In the genomic region with DNA sequence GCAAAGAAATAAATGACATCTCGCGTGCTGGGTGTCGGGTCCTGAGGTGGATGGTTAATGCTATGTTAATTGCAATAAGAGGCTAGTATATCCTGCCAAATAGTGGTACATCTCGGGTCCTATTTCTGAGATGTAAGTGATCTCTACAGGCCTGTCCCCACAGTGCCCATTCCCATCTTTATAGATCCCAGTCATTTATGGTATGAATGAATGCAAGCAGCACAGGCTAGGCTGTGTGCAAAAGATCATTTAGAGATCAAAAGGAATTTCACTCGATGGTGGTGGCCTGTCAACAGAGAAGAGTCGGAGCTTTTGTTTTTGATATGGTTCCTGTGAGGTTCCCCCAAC, we compare ENCODE assay signal across 10 mouse cellular contexts. TPM values are rescaled to one million over a fixed set of nuclear protein-coding genes. Genes with fewer than 3 reads are reported as not detected.
DNase-seq lines count a peak whose midpoint lies in the region; ATAC-seq and TF ChIP-seq lines count a peak whose summit lies in the region.
"Had no signal": no experiment of that assay in that cellular context is flagged by ENCODE, and none has a peak within 500 bp of the region (broad histone marks: within the 10 kb centered on the region; RNA-seq: fewer than 3 reads in every experiment).

No protein-coding gene starts in this region.

- H3K9me3 ChIP-seq in limb, embryonic 14.5 days (ENCODE audit: control insufficient read depth, low read length), result no peaks in the 10 kb centered on the region
- H3K9me3 ChIP-seq in stomach, embryonic 16.5 days (replicated peaks; ENCODE audit: control insufficient read depth, low read length), result no peaks in the 10 kb centered on the region

- no peaks in the 10 kb centered on the region for H3K27me3 ChIP-seq in cerebellum, adult 2 months (ENCODE audit: control insufficient read depth, insufficient read depth, low read length)
- no peaks in the 10 kb centered on the region for H3K27me3 ChIP-seq in spleen, adult 2 months (ENCODE audit: control insufficient read depth, insufficient read depth, low read length)
- no peaks in the 10 kb centered on the region for H3K27me3 ChIP-seq in limb, embryonic 14.5 days (ENCODE audit: control insufficient read depth, insufficient read depth, low read length)
- no peaks in the 10 kb centered on the region for H3K27me3 ChIP-seq in stomach, embryonic 16.5 days (ENCODE audit: control insufficient read depth, insufficient read depth, low read length)

- no peak for DNase-seq in cerebellum, adult 2 months
- DNase-seq in cerebellum, postnatal 4 days (ENCODE audit: low spot score in 2 of 2), result no peak
- DNase-seq in spleen, adult 2 months (ENCODE audit: low read depth in 1 of 2, low spot score in 2 of 2), result no peak
- no peak for DNase-seq in spleen, adult 12 weeks (ENCODE audit: low spot score)
- no peak for DNase-seq in limb, embryonic 14.5 days (ENCODE audit: low spot score)
- DNase-seq in spleen, postnatal 14 days (ENCODE audit: low spot score in 2 of 2), result no peak
- no peak for DNase-seq in embryo, embryonic 11 days

- peak overlapping the region; percentile 71 for H3K4me2 ChIP-seq in limb, embryonic 14.5 days (replicated peaks; ENCODE audit: low read depth, low read length, severe bottlenecking)
- peak overlapping the region; percentile 88 for H3K4me2 ChIP-seq in stomach, embryonic 16.5 days (ENCODE audit: low read depth, low read length)

- peak overlapping the region; percentile 64 for H3K9ac ChIP-seq in limb, embryonic 14.5 days (ENCODE audit: low read depth, low read length, severe bottlenecking)
- H3K9ac ChIP-seq in stomach, embryonic 16.5 days (ENCODE audit: low read length), result peak overlapping the region; percentile 77

- no peaks in the 10 kb centered on the region for H3K36me3 ChIP-seq in spleen, adult 2 months (ENCODE audit: control insufficient read depth, insufficient read depth, low read length)
- no peaks in the 10 kb centered on the region; the same call in 1 of the 2 replicates for H3K36me3 ChIP-seq in limb, embryonic 14.5 days (ENCODE audit: control insufficient read depth, insufficient read depth, low read length)
- H3K36me3 ChIP-seq in stomach, embryonic 16.5 days (ENCODE audit: control insufficient read depth, insufficient read depth, low read length), result no peaks in the 10 kb centered on the region

- no peak for TF ChIP-seq CTCF in cerebellum, adult 2 months (IDR thresholded peaks at IDR 0.05; ENCODE audit: borderline replicate concordance, insufficient read depth, low read depth, low read length)
- TF ChIP-seq CTCF in spleen, adult 2 months (IDR thresholded peaks at IDR 0.05; ENCODE audit: extremely low read depth, insufficient read depth, insufficient read length, insufficient replicate concordance), result no peak

- peak overlapping the region; percentile 92 for H3K4me3 ChIP-seq in cerebellum, adult 2 months (replicated peaks; ENCODE audit: insufficient read depth, low read depth, low read length)
- H3K4me3 ChIP-seq in spleen, adult 2 months (ENCODE audit: extremely low read depth, insufficient read depth, insufficient read length), result peak overlapping the region; percentile 73; the same call in 1 of the 2 replicates
- H3K4me3 ChIP-seq in limb, embryonic 14.5 days (replicated peaks; ENCODE audit: low read length), result peak overlapping the region; percentile 69
- peak overlapping the region; percentile 77 for H3K4me3 ChIP-seq in stomach, embryonic 16.5 days (replicated peaks; ENCODE audit: low read length)

- no peak for ATAC-seq in limb, embryonic 14.5 days (ENCODE audit: low FRiP score, low read depth)
- ATAC-seq in stomach, embryonic 16.5 days (ENCODE audit: insufficient read depth, low FRiP score), result no peak

- H3K27ac ChIP-seq in cerebellum, adult 2 months (ENCODE audit: insufficient read depth, low read length), result no peak overlapping the region
- H3K27ac ChIP-seq in spleen, adult 2 months (ENCODE audit: insufficient read depth, low read length), result no peak overlapping the region
- H3K27ac ChIP-seq in limb, embryonic 14.5 days (replicated peaks; ENCODE audit: low read depth, low read length), result no peak overlapping the region
- no peak overlapping the region for H3K27ac ChIP-seq in stomach, embryonic 16.5 days (ENCODE audit: low read length)

- WGBS in cerebellum, adult 2 months, result 21% methylated on average over 6 of the region's 6 CpGs
- 9% methylated on average over 6 of the region's 6 CpGs for WGBS in spleen, adult 2 months
- WGBS in limb, embryonic 14.5 days, result 13% methylated on average over 6 of the region's 6 CpGs
- 14% methylated on average over 6 of the region's 6 CpGs for WGBS in stomach, embryonic 16.5 days

- no peak for TF ChIP-seq POLR2A in cerebellum, adult 2 months (IDR thresholded peaks at IDR 0.05; ENCODE audit: borderline replicate concordance, insufficient read depth, low read length)
- TF ChIP-seq POLR2A in spleen, adult 2 months (IDR thresholded peaks at IDR 0.05; ENCODE audit: low read depth, low read length), result no peak
- TF ChIP-seq POLR2A in limb, embryonic 14.5 days (IDR thresholded peaks at IDR 0.05; ENCODE audit: borderline replicate concordance, extremely low read depth, insufficient read depth, insufficient read length), result no peak

- peaks cover 5% of the 10 kb centered on the region; the same call in 1 of the 2 replicates for H3K4me1 ChIP-seq in cerebellum, adult 2 months (ENCODE audit: control insufficient read depth, insufficient read depth, low read length)
- H3K4me1 ChIP-seq in spleen, adult 2 months (ENCODE audit: control insufficient read depth, insufficient read depth, insufficient read length), result peaks cover 2% of the 10 kb centered on the region; the same call in 1 of the 2 replicates
- H3K4me1 ChIP-seq in limb, embryonic 14.5 days (ENCODE audit: control insufficient read depth, insufficient read depth, low read length), result peaks cover 7% of the 10 kb centered on the region
- H3K4me1 ChIP-seq in stomach, embryonic 16.5 days (ENCODE audit: control insufficient read depth, insufficient read depth, low read length), result no peaks in the 10 kb centered on the region; the same call in 1 of the 2 replicates

RNA-seq across cellular contexts. Expression of a gene that starts 0.8 kb away (rescaled TPM):
- polyA plus RNA-seq in cerebellum, adult 2 months (2012; rRNA removed), result 8.1 and 9.0 TPM in 2 replicates
- 0.04 TPM in 1 of 2 replicates, not detected in the other for polyA plus RNA-seq in spleen, adult 2 months (2012; rRNA removed)
- 1.8 and 2.5 TPM in 2 replicates for polyA plus RNA-seq in limb, embryonic 14.5 days (2012; rRNA removed)
- polyA plus RNA-seq in limb, embryonic 14.5 days (2014; fragmentation: Nextera tagmentation; extraction: Ambion mirVana), result 0.91 and 1.5 TPM in 2 replicates
- polyA plus RNA-seq in stomach, embryonic 16.5 days (2015; fragmentation: Nextera tagmentation; extraction: Ambion mirVana), result 0.62 and 0.84 TPM in 2 replicates

RNA-seq across cellular contexts. Expression of a gene that starts 31.6 kb away (rescaled TPM):
- 41.3 and 41.8 TPM in 2 replicates for polyA plus RNA-seq in cerebellum, adult 2 months (2012; rRNA removed)
- 10.0 and 21.6 TPM in 2 replicates for polyA plus RNA-seq in spleen, adult 2 months (2012; rRNA removed)
- polyA plus RNA-seq in limb, embryonic 14.5 days (2012; rRNA removed), result 21.4 and 25.7 TPM in 2 replicates
- 41.9 and 46.9 TPM in 2 replicates for polyA plus RNA-seq in limb, embryonic 14.5 days (2014; fragmentation: Nextera tagmentation; extraction: Ambion mirVana)
- polyA plus RNA-seq in stomach, embryonic 16.5 days (2015; fragmentation: Nextera tagmentation; extraction: Ambion mirVana), result 29.0 and 30.4 TPM in 2 replicates

RNA-seq across cellular contexts. Expression of a gene that starts 42.7 kb away (rescaled TPM):
- 1.1 and 1.7 TPM in 2 replicates for polyA plus RNA-seq in cerebellum, adult 2 months (2012; rRNA removed)
- polyA plus RNA-seq in spleen, adult 2 months (2012; rRNA removed), result 0.92 and 0.96 TPM in 2 replicates
- polyA plus RNA-seq in limb, embryonic 14.5 days (2012; rRNA removed), result 12.8 and 19.2 TPM in 2 replicates
- polyA plus RNA-seq in limb, embryonic 14.5 days (2014; fragmentation: Nextera tagmentation; extraction: Ambion mirVana), result 32.5 and 34.7 TPM in 2 replicates
- 105 and 120 TPM in 2 replicates for polyA plus RNA-seq in stomach, embryonic 16.5 days (2015; fragmentation: Nextera tagmentation; extraction: Ambion mirVana)

RNA-seq across cellular contexts. Expression of a gene that starts 50.7 kb away (rescaled TPM):
- 3.1 and 3.7 TPM in 2 replicates for polyA plus RNA-seq in cerebellum, adult 2 months (2012; rRNA removed)
- polyA plus RNA-seq in spleen, adult 2 months (2012; rRNA removed), result 1.4 and 2.9 TPM in 2 replicates
- polyA plus RNA-seq in limb, embryonic 14.5 days (2012; rRNA removed), result 10.1 and 10.7 TPM in 2 replicates
- 18.3 and 20.8 TPM in 2 replicates for polyA plus RNA-seq in limb, embryonic 14.5 days (2014; fragmentation: Nextera tagmentation; extraction: Ambion mirVana)
- polyA plus RNA-seq in stomach, embryonic 16.5 days (2015; fragmentation: Nextera tagmentation; extraction: Ambion mirVana), result 8.3 and 8.7 TPM in 2 replicates

RNA-seq across cellular contexts. Expression of a gene that starts 58.8 kb away (rescaled TPM):
- not detected in 2 replicates for polyA plus RNA-seq in cerebellum, adult 2 months (2012; rRNA removed)
- polyA plus RNA-seq in spleen, adult 2 months (2012; rRNA removed), result not detected in 2 replicates
- 0.14 TPM in 1 of 2 replicates, not detected in the other for polyA plus RNA-seq in limb, embryonic 14.5 days (2012; rRNA removed)
- polyA plus RNA-seq in limb, embryonic 14.5 days (2014; fragmentation: Nextera tagmentation; extraction: Ambion mirVana), result 15.8 and 19.0 TPM in 2 replicates
- polyA plus RNA-seq in stomach, embryonic 16.5 days (2015; fragmentation: Nextera tagmentation; extraction: Ambion mirVana), result 7.3 and 9.1 TPM in 2 replicates
- polyA plus RNA-seq: brain, embryonic 14.5 days; large intestine, adult 2 months had no signal
